Mouse (Mus musculus) ES-E14 (cell line): ENCODE data around the gene Nfatc2.

Experiments
- HCFC1 ChIP-seq: IDR thresholded peaks from 2 replicates; pipeline ENCODE4 v1.6.1; 2012; ENCODE audit warnings: low read length, inconsistent platforms, borderline replicate concordance; ENCODE audit not compliant: insufficient read depth
- MAFK ChIP-seq: IDR thresholded peaks from 2 replicates; pipeline ENCODE4 v1.6.1; 2014; ENCODE audit warnings: mild to moderate bottlenecking, low read depth, low read length, inconsistent platforms; ENCODE audit not compliant: insufficient read depth
- ZC3H11A ChIP-seq: IDR thresholded peaks from 2 replicates; pipeline ENCODE4 v1.6.1; 2012; ENCODE audit warnings: low read depth, mild to moderate bottlenecking, inconsistent platforms, low read length, borderline replicate concordance

- TF ChIP-seq ZC3H11A (no peak), HCFC1 (no peak), MAFK (no peak)
Observed at GRCm38 (mm10) chr2:168549326-168549725, 52.1 kb downstream of the Nfatc2 start.
